Mouse (Mus musculus) mouse trophoblast stem cell (cell line): ENCODE measurements around the gene Tank.

Source experiments
- in situ Hi-C, 2 experiments: fragments of 300-500 bp; cut with MseI, MboI; formaldehyde crosslinking; loops; 2 replicates in 1 of 2; 3 replicates in 1 of 2; pipeline ENCODE4 v1.15.1; 2025

The Tank gene

DNA sequence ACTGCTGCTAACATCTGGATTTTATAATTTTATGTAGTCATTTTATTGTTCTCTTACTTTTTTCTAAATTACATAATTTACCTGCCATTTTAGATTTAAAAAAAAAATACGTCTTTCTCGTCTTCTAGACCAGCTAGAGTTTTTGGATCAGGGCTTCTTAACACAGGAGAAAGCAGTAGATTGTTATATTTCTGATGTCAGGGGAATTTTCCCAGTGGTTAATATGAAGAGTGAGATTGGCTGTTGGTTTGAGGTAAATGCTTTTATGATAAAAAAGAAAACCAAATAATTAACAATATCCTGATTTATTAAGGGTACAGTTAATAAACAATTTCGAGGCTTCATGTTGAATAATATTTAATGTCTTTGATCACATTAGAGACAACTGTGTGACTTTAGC lies 1.7 kb downstream of the Tank start:
- in situ Hi-C loops, result no loop called here

GRCm38 (mm10) chr2:61580555-61581080 lies 2.2 kb downstream of the Tank start:
- in situ Hi-C loops, result no loop called here

- in situ Hi-C loops, result no loop called here
These were observed 4.4 kb downstream of the Tank start for GRCm38 (mm10) chr2:61582578-61583315.

- in situ Hi-C loops, result no loop called here
These were observed 7.1 kb downstream of the Tank start for GRCm38 (mm10) chr2:61585447-61585846.

DNA sequence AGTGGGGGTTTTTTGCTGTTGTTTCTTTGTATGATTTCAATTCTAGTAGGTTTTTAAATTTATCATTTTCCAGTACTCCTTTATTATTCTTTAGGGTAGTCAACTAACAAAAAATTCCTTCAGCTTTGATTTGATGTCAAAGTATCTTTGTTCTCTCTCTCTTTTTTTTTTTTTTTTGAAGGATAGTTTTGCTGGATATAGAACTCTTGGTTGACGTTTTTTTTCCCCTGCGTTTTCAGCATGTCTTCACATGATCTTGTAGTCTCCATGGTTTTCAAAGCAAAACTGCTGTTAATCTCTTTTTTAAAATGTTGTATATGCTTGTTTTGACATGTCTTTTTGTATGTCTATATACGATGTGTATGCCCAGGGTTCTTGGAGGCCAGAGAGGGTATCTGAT lies 7.8 kb downstream of the Tank start:
- in situ Hi-C loops, result no loop called here

GRCm38 (mm10) chr2:61590751-61591150 lies 12.4 kb downstream of the Tank start:
- in situ Hi-C loops, result no loop called here

DNA sequence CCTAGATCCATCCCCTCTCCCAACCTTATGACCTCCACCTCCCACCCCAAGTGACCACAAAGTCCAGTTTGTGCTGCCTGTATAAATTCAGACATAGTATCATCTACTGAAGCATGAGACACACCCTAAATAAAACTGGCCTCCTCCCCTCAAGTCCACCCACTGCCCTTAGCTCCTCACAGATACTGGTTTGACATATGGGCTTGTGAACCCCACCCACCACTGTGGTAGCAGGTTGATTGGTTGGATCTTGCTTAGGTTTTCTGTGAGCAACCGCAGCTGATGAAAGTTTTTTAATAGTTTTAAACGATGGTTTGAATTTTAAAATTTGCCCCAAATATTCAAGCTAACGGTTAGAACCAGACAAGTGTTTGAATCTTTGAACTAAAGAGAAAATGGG lies 13.7 kb downstream of the Tank start:
- in situ Hi-C loops, result no loop called here

- in situ Hi-C loops, result no loop called here
These were observed 14.3 kb downstream of the Tank start for GRCm38 (mm10) chr2:61592699-61593029.

GRCm38 (mm10) chr2:61593030-61593811 lies 14.8 kb downstream of the Tank start:
- in situ Hi-C loops, result no loop called here

DNA sequence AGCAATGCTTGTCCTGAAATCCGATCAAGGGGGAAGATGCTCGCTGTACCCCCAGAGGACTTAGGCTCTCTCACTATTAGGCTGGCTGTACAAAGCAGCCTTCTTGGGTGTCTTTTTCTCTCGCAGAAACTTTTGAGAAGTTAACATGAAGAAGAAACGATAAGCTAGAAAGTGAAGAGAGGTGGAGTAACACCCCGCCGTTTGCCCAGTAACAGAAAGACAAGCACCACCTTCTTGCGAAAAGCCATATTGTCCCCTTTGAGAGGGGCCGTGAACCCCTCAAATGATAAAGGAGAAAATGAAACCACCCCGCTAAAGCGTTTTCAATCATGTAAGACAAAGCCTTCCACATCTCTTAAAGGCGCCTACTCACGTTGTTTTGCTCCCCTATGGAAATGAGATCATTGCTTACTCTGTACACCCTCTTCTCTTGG lies 15.5 kb downstream of the Tank start:
- in situ Hi-C loops, result no loop called here

GRCm38 (mm10) chr2:61599730-61600129 lies 21.3 kb downstream of the Tank start:
- in situ Hi-C loops, result no loop called here

- in situ Hi-C loops, result no loop called here
These were observed 25.1 kb downstream of the Tank start for GRCm38 (mm10) chr2:61603461-61603860.

DNA sequence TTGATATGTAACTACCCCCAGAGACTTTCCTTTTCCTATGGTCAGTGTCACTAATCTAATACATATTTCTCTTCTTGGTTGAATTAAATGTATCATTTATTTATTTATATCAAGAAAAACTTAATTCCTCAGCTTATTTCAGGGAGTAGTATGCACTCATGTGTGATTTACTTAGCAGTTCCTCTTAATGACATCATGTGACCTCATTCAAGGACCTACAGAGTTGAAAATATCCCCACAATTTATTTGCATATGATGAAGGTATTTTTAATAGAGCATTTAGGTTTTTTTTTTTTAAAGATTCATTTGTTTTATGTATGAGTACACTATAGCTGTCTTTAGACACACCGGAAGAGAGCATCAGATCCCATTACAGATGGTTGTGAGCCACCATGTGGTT lies 28.6 kb downstream of the Tank start:
- in situ Hi-C loops, result no loop called here

DNA sequence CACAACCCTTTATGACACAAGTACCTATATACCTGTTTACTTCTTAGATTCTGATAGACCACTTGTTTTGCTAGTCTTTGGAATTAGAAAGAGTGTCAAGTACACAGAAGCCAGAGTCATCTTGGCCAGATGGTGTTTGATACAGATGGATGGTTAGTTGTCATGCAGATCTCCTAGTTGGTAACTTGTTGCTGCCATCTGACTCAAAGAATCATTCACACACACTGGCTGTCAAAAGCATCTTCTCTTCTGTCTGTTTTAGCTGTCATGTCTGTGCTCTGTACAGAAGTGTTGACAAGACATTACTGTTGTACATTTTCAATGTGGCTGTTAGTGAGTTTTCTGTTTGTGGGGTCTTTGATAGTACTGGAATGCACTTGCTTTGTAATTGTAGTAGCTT lies 45.6 kb downstream of the Tank start:
- in situ Hi-C loops, result no loop called here

DNA sequence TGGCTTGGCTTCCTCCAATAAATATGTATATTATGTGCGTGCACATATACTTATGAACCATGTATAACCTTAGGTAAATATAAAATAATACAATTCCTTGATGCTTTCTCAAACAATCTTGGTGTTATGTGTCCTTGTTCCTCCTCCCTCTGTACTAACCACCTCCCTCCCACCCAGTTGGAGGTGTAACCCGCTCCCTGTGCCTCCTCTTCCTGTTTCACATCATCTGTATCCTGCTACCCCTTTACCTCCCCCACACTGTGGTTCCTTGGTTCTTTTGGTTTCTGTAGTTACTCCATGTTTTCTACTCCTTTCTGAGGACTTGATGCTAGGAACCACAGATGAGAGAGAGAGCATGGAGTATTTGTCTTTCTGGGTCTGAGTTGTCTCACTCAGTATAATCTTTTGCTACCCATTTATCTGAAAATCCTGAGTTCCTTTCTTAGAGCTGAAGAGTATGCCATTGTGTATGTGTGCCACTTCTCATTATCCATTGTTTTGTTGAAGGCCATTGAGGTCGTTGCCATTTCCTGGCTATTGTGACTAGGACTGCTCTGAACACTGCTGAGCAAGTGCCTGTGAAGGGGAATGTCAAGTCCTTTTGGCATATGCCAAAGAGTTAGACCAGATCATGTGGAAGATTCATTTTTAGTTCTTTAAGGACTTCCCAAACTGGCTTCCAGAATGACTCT lies 52.6 kb downstream of the Tank start:
- in situ Hi-C loops, result no loop called here

- in situ Hi-C loops, result no loop called here
These were observed 56.7 kb downstream of the Tank start for GRCm38 (mm10) chr2:61635099-61635498.

DNA sequence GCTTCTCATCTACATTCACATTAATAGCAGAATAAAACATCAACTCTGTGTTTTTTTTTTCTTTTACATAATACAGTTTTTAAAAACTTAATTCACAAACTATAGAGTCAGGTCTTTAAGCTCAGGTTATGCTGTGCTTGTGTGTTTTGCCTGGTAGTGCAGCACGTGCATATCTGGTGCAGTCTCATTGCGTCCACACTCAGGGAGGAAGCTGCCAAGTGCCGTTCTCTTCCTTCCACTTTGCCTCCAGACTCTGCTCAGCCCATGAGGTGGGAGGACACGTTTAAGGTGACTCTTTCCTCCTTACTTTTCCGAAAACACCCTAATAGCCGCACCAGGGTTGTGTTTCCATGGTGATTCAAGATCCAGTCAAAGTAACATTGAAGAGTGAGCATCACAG lies 59.8 kb downstream of the Tank start:
- in situ Hi-C loops, result no loop called here

DNA sequence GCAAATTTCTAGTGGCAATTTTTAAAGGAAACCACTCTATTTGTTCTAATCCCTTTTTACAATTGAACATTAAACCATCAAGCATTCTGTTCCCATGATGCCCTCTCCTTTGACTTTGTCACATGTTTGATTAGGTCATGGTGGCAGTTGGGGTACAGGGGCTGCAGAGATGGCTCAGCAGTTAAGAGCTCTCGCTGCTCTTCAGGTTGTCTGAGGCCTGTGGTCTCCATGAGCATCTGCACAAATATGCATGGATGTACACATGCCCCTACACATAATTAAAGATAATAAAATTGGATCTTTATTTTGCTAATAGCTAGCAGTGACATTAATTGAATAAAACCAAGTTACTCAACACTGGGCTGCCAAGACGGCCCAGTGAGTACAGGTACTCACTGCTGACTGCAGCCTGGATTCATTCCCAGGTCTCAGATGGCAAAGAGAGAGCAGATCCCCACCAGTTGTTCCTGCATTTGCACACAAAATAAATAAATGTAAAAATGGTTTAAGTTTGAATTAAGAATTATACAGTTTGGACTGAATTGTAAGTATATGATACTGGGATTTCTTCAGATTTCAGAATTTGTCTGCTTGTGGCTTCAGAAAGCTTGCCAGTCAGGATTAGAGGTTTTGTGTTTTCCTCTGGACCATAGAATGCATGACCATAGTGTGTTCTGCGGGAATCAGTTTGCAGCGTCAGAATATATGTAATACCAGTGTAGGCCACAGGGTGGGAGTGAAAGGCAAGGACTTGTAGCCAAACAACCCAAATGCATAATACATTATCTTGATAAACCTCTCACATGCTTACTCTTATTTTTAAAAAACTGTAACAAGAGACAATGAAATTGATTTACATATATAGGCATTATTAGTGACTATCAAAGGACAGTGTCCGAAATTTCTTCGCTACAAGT lies 64.3 kb downstream of the Tank start:
- in situ Hi-C loops, result no loop called here

DNA sequence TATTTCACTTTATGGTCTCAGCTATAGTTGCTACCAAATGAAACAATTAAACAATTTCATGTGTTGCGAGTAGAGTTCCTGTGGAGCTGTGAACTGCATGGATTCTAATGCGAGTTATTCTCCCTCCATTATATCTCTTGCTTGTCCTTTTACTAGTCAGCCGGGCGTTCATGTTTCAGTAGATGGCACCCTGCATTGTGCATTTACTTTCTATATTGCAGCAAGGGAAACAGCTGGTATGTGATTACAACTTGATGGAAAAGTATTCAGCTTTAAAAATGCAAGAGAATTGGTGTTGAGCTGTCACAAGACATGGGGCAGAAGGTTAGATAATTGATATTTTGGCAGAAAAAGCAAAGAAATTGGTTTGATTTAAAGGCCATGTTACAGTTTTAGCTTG lies 72.8 kb downstream of the Tank start:
- in situ Hi-C loops, result loop anchor here (25.0 kb wide), 2 partner anchors 311 to 636 kb away; no protein-coding TSS in a partner anchor

DNA sequence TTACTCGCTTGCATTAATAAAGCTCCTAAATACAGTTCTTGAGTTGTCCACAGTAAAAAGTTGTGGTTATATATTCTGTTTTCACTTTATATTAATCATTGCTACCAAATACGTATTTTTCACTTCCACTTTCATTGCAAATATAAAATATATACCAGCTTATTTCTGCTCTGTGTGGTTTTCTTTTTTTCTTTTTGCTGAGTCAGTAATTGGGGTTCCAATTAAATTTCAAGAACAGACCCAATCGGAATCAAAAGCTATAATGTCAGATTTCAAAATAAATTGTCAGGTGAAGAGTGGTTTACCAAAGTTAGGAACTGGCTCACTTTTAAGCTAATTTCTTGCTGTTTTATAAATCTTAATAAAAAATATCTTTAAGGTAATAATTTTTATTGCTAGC lies 73.3 kb downstream of the Tank start:
- in situ Hi-C loops, result loop anchor here (25.0 kb wide), 2 partner anchors 311 to 636 kb away; no protein-coding TSS in a partner anchor

DNA sequence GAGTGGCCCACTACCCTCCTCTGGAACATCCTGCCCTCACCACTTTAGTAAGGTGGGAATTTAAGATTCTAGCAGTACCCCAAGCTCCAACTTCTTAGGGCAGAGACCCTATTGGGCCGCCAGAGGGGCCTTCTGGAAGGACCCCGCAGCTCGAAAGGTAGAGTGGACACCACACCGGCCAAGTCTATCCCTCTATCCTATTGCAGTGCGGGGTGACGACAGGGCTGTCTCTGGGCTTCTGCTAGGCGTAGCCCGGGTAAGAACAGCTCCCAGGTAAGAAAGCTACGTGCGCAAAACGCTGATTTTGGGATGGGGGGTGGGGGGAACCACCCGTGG lies 76.6 kb downstream of the Tank start:
- in situ Hi-C loops, result loop anchor here (25.0 kb wide), 2 partner anchors 307 to 632 kb away; no protein-coding TSS in a partner anchor
